Mouse (Mus musculus): ENCODE measurements around the gene Necab2. TPM values are rescaled to one million over a fixed set of nuclear protein-coding genes. Genes with fewer than 3 reads are reported as not detected.

Gene Necab2
- polyA plus RNA-seq, 1 experiment from 2014 or later: 1.2 TPM

GRCm38 (mm10) chr8:119436933-119437332 lies 9.6 kb upstream of the Necab2 start:
- ATAC-seq (peak; percentile 82), DNase-seq (ENCODE audit: low spot score) (peak; percentile 89)
- H3K9ac ChIP-seq (replicated peaks; ENCODE audit: low read depth): peak overlapping the region; percentile 39
- H3K4me3 ChIP-seq (ENCODE audit: low read depth, low read length): peak overlapping the region; percentile 31
- peaks cover 4% of the 10 kb centered on the region; the same call in 1 of the 2 replicates for H3K4me1 ChIP-seq (ENCODE audit: insufficient read depth, low read depth, low read length)
- 9% methylated on average over 9 of the region's 9 CpGs for WGBS
- H3K27me3 ChIP-seq (replicated peaks; ENCODE audit: insufficient read depth, low read length): no peaks in the 10 kb centered on the region
- peak; percentile 10; the same call in 1 of the 2 replicates for TF ChIP-seq CTCF (IDR thresholded peaks at IDR 0.05)
- TF ChIP-seq EP300 (IDR thresholded peaks at IDR 0.05): peak; percentile 46; the same call in 1 of the 2 replicates
- no peaks in the 10 kb centered on the region for H3K9me3 ChIP-seq (ENCODE audit: low read length)
- no peaks in the 10 kb centered on the region for H3K36me3 ChIP-seq (ENCODE audit: insufficient read depth, low read length)
- H3K4me2 ChIP-seq (replicated peaks; ENCODE audit: low read depth, low read length): peak overlapping the region; percentile 38
- H3K27ac ChIP-seq (ENCODE audit: low read length): peak overlapping the region; percentile 80

- no peak for TF ChIP-seq CTCF (IDR thresholded peaks at IDR 0.05)
- no peak for TF ChIP-seq EP300 (IDR thresholded peaks at IDR 0.05)
- Histone ChIP-seq H3K4me3 (ENCODE audit: low read depth, low read length) (peak overlapping the region; percentile 31), H3K4me1 (ENCODE audit: insufficient read depth, low read depth, low read length) (peaks cover 4% of the 10 kb centered on the region; the same call in 1 of the 2 replicates), H3K9me3 (ENCODE audit: low read length) (no peaks in the 10 kb centered on the region), H3K9ac (replicated peaks; ENCODE audit: low read depth) (peak overlapping the region; percentile 39), H3K27ac (ENCODE audit: low read length) (peak overlapping the region; percentile 80), H3K4me2 (replicated peaks; ENCODE audit: low read depth, low read length) (peak overlapping the region; percentile 38), H3K27me3 (replicated peaks; ENCODE audit: insufficient read depth, low read length) (no peaks in the 10 kb centered on the region), H3K36me3 (ENCODE audit: insufficient read depth, low read length) (no peaks in the 10 kb centered on the region)
- peak; percentile 74 for DNase-seq (ENCODE audit: low spot score)
- peak; percentile 39 for ATAC-seq
- 51% methylated on average over 11 of the region's 11 CpGs for WGBS
Observed at GRCm38 (mm10) chr8:119437506-119437905, 9.0 kb upstream of the Necab2 start.

- Histone ChIP-seq H3K27ac (ENCODE audit: low read length) (peak overlapping the region; percentile 21; the same call in 1 of the 2 replicates), H3K4me3 (ENCODE audit: low read depth, low read length) (no peak overlapping the region), H3K4me1 (ENCODE audit: insufficient read depth, low read depth, low read length) (peaks cover 4% of the 10 kb centered on the region; the same call in 1 of the 2 replicates), H3K9ac (replicated peaks; ENCODE audit: low read depth) (no peak overlapping the region), H3K9me3 (ENCODE audit: low read length) (no peaks in the 10 kb centered on the region), H3K4me2 (replicated peaks; ENCODE audit: low read depth, low read length) (no peak overlapping the region; the same call in 1 of the 2 replicates), H3K27me3 (replicated peaks; ENCODE audit: insufficient read depth, low read length) (no peaks in the 10 kb centered on the region), H3K36me3 (ENCODE audit: insufficient read depth, low read length) (no peaks in the 10 kb centered on the region)
- 57% methylated on average over 6 of the region's 6 CpGs for WGBS
- DNase-seq (ENCODE audit: low spot score) (no peak), ATAC-seq (no peak)
- no peak for TF ChIP-seq EP300 (IDR thresholded peaks at IDR 0.05)
- no peak for TF ChIP-seq CTCF (IDR thresholded peaks at IDR 0.05)
Observed at GRCm38 (mm10) chr8:119438876-119439275, 7.6 kb upstream of the Necab2 start.

GRCm38 (mm10) chr8:119439424-119439823 lies 7.1 kb upstream of the Necab2 start:
- Histone ChIP-seq H3K4me1 (ENCODE audit: insufficient read depth, low read depth, low read length) (peaks cover 4% of the 10 kb centered on the region; the same call in 1 of the 2 replicates), H3K36me3 (ENCODE audit: insufficient read depth, low read length) (no peaks in the 10 kb centered on the region), H3K27me3 (replicated peaks; ENCODE audit: insufficient read depth, low read length) (no peaks in the 10 kb centered on the region), H3K4me2 (replicated peaks; ENCODE audit: low read depth, low read length) (no peak overlapping the region), H3K4me3 (ENCODE audit: low read depth, low read length) (no peak overlapping the region), H3K27ac (ENCODE audit: low read length) (no peak overlapping the region), H3K9ac (replicated peaks; ENCODE audit: low read depth) (no peak overlapping the region), H3K9me3 (ENCODE audit: low read length) (no peaks in the 10 kb centered on the region)
- no peak for ATAC-seq
- DNase-seq (ENCODE audit: low spot score): no peak
- TF ChIP-seq EP300 (IDR thresholded peaks at IDR 0.05) (no peak), CTCF (IDR thresholded peaks at IDR 0.05) (no peak)
- 86% methylated on average over 2 of the region's 2 CpGs for WGBS

GRCm38 (mm10) chr8:119439893-119440249 lies 6.6 kb upstream of the Necab2 start:
- no peak overlapping the region for H3K27ac ChIP-seq (ENCODE audit: low read length)
- ATAC-seq (no peak; the same call in 1 of the 2 replicates), DNase-seq (ENCODE audit: low spot score) (no peak)
- H3K36me3 ChIP-seq (ENCODE audit: insufficient read depth, low read length): no peaks in the 10 kb centered on the region
- H3K9me3 ChIP-seq (ENCODE audit: low read length): no peaks in the 10 kb centered on the region
- H3K4me3 ChIP-seq (ENCODE audit: low read depth, low read length): no peak overlapping the region
- no peak overlapping the region for H3K9ac ChIP-seq (replicated peaks; ENCODE audit: low read depth)
- H3K4me2 ChIP-seq (replicated peaks; ENCODE audit: low read depth, low read length): no peak overlapping the region
- 68% methylated on average over 7 of the region's 7 CpGs for WGBS
- peaks cover 4% of the 10 kb centered on the region; the same call in 1 of the 2 replicates for H3K4me1 ChIP-seq (ENCODE audit: insufficient read depth, low read depth, low read length)
- no peak for TF ChIP-seq CTCF (IDR thresholded peaks at IDR 0.05)
- TF ChIP-seq EP300 (IDR thresholded peaks at IDR 0.05): no peak
- no peaks in the 10 kb centered on the region for H3K27me3 ChIP-seq (replicated peaks; ENCODE audit: insufficient read depth, low read length)

- H3K27me3 ChIP-seq (replicated peaks; ENCODE audit: insufficient read depth, low read length): no peaks in the 10 kb centered on the region
- no peak overlapping the region for H3K4me3 ChIP-seq (ENCODE audit: low read depth, low read length)
- ATAC-seq (peak; percentile 59), DNase-seq (ENCODE audit: low spot score) (peak; percentile 91)
- no peak overlapping the region for H3K9ac ChIP-seq (replicated peaks; ENCODE audit: low read depth)
- no peaks in the 10 kb centered on the region for H3K36me3 ChIP-seq (ENCODE audit: insufficient read depth, low read length)
- H3K27ac ChIP-seq (ENCODE audit: low read length): peak overlapping the region; percentile 33; the same call in 1 of the 2 replicates
- no peaks in the 10 kb centered on the region for H3K9me3 ChIP-seq (ENCODE audit: low read length)
- WGBS: 17% methylated on average over 16 of the region's 16 CpGs
- H3K4me1 ChIP-seq (ENCODE audit: insufficient read depth, low read depth, low read length): peaks cover 4% of the 10 kb centered on the region; the same call in 1 of the 2 replicates
- TF ChIP-seq EP300 (IDR thresholded peaks at IDR 0.05): no peak
- TF ChIP-seq CTCF (IDR thresholded peaks at IDR 0.05): peak; percentile 86
- peak overlapping the region; percentile 14; the same call in 1 of the 2 replicates for H3K4me2 ChIP-seq (replicated peaks; ENCODE audit: low read depth, low read length)
Observed at GRCm38 (mm10) chr8:119440250-119440951, 6.1 kb upstream of the Necab2 start.
